Mouse (Mus musculus) left cerebral cortex, adult 2 months (tissue): ENCODE measurements around the gene Fibin. TPM values are rescaled to one million over a fixed set of nuclear protein-coding genes. Genes with fewer than 3 reads are reported as not detected.

ENCODE experiments used
- DNase-seq, 2 experiments: peaks; one replicate each; pipeline ENCODE4 v3.0.0; 2021 to 2022; ENCODE audit warnings: low spot score in 2 of 2, mixed read lengths in 1 of 2; ENCODE audit errors: extremely low spot score in 1 of 2
- H3K27ac ChIP-seq: fragments of 200-600 bp; 2 replicates; pipeline ENCODE4 v1.8.1; 2022
- H3K4me3 ChIP-seq: fragments of 200-600 bp; 2 replicates; pipeline ENCODE4 v1.8.1; 2022
- CTCF ChIP-seq: fragments of 200-600 bp; IDR thresholded peaks from 2 replicates; pipeline ENCODE4 v1.8.1; 2022; ENCODE audit warnings: antibody characterized with exemption, mild to moderate bottlenecking, moderate library complexity
- intact Hi-C: fragments of 180-260 bp; cut with DNase I; formaldehyde crosslinking; loops from one replicate; pipeline ENCODE4 v1.15.1; 2025
- long read RNA-seq, 2 experiments: library from polyadenylated mRNA; stranded (forward); transcript quantifications; one replicate each; pipeline ENCODE4 v2.0.0; 2021; ENCODE audit warnings: borderline mapping rate in 2 of 2
- total RNA-seq, 2 experiments: library from RNA; stranded (reverse); gene quantifications; 2 replicates each; pipeline ENCODE4 v1.2.3; 2021

Gene Fibin
- total RNA-seq = 1 to 10 TPM; 3.8 to 4.4 TPM
- long read RNA-seq, experiment 1, transcript Fibin-201 (1 exons, 2,267 nt) = major isoform, 5 of 5 reads
- long read RNA-seq, experiment 1, partial matches to known transcripts = 0 of 5 reads
- long read RNA-seq, experiment 1, other reads (novel, unspliced or antisense) = 0 of 5 reads
- long read RNA-seq, experiment 2, partial matches to known transcripts = 0 of 2 reads
- long read RNA-seq, experiment 2, other reads (novel, unspliced or antisense) = 1 of 2 reads

DNA sequence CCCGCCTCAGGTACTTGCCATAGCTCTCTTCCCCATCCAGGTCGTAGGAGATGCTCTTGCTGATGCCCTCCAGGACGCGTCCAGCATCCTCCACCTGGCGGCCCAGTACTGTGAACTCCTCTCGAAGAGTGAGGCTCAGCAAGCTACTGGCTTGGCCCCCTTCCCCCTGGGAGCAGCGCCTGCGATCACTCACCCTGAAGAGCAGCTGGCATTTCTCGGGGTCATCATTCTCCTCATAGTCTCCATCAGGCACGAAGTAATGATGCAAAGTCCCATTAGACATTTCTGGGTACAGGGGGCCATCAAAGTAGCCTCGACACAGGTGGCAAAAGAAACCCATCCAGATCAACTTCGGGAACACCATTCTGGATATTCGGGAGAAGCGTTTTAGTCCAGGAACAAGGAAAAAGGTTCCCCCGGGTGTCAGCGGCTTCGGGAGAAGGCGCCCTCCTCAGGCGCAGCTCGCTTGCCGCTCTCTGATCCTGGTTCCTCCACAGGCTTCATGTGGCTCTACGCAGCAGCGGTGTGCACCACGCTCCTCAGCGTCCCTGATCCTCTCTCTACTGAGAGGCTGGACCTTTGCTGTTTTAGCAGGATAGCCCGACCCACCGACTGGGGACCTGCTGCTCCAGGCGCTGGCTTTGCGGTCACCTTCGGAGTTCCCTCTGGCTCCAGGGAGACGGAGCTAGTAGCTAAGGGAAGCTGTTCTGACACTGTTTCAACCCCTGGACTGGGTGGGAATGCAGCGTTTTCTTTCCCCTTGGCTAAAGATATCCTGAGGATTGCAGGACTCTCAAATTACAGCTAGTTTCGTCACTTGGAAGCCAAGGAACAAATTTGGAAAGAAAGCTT is at the start of gene Fibin:
Gene Fibin (minus strand): TSS at position 752 of the 852 bp plus-strand sequence.
- intact Hi-C loops = loop anchor here (10.0 kb wide), 1 partner anchor 448 kb away; the partner anchor contains the start of gene Lgr4
- peak within 1 kb of the TSS; percentile 48 for H3K4me3 ChIP-seq
- H3K27ac ChIP-seq = peak within 1 kb of the TSS; percentile 50
- TF ChIP-seq CTCF = peak; percentile 45
- peak; percentile 43 to 50 for DNase-seq

DNA sequence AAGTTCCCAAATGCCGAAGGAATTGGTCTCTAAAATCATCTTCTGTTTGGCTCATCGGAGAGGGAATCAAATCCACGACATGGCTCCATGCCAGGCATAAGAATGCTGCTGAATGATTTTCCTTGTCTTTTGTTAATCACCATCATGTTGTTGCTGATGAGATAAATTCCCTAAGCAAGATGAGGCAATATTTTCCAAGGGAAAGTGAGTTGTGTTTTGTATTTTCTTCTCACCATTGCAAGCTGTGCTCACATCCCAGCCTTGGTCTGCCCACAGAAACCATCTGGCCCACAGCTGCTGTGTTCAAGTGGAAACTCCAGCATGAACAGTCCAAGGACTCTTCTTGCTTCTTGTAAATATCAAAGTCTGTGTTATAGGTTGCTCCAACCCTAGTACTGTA is 48.4 kb upstream of the Fibin start:
- H3K27ac ChIP-seq = no peak overlapping the region
- intact Hi-C loops = no loop called here

GRCm38 (mm10) chr2:110408757-110409156 is 45.8 kb upstream of the Fibin start:
- Histone ChIP-seq H3K27ac (no peak overlapping the region), H3K4me3 (no peak overlapping the region)
- no peak for DNase-seq
- intact Hi-C loops = no loop called here
- TF ChIP-seq CTCF = no peak

More for the DNA sequence above, 48.4 kb upstream of the Fibin start:
- no peak for TF ChIP-seq CTCF
- DNase-seq = peak; percentile 17 to 33
- no peak overlapping the region for H3K4me3 ChIP-seq

GRCm38 (mm10) chr2:110392714-110393336 is 29.8 kb upstream of the Fibin start:
- TF ChIP-seq CTCF = no peak
- no peak for DNase-seq
- H3K27ac ChIP-seq = no peak overlapping the region
- no peak overlapping the region for H3K4me3 ChIP-seq
- intact Hi-C loops = no loop called here

GRCm38 (mm10) chr2:110390736-110391409 is 27.9 kb upstream of the Fibin start:
- intact Hi-C loops = no loop called here
- no peak overlapping the region for H3K4me3 ChIP-seq
- DNase-seq = no peak
- TF ChIP-seq CTCF = no peak
- H3K27ac ChIP-seq = no peak overlapping the region

DNA sequence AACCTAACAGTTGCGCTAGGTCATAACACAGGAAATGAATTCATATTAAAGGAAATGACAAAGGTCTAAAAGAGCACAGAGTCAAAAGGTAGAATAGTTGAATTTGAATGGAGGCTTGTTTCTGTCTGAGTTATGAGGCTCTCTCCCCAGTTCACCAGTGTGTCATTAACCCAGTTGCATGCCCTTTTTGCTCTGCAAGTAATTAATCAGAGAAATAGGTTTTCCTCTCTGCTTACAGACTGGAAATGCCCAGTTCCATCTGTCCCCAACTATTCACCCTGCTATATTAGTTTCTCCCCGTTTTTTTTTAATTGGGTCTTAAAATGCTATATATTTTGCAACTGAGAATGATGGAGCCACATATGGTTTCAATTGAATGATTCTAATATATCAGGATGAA is 16.8 kb upstream of the Fibin start:
- Histone ChIP-seq H3K27ac (no peak overlapping the region), H3K4me3 (no peak overlapping the region)
- intact Hi-C loops = no loop called here
- TF ChIP-seq CTCF = no peak
- no peak for DNase-seq

GRCm38 (mm10) chr2:110376660-110377059 is 13.7 kb upstream of the Fibin start:
- intact Hi-C loops = no loop called here
- no peak for TF ChIP-seq CTCF
- H3K4me3 ChIP-seq = no peak overlapping the region
- no peak for DNase-seq
- no peak overlapping the region for H3K27ac ChIP-seq

- no peak for DNase-seq
- intact Hi-C loops = no loop called here
- no peak for TF ChIP-seq CTCF
- H3K4me3 ChIP-seq = no peak overlapping the region
- no peak overlapping the region for H3K27ac ChIP-seq
Observed at GRCm38 (mm10) chr2:110375475-110375874, 12.5 kb upstream of the Fibin start.

- no peak for DNase-seq
- no peak for TF ChIP-seq CTCF
- H3K4me3 ChIP-seq = no peak overlapping the region
- intact Hi-C loops = no loop called here
- no peak overlapping the region for H3K27ac ChIP-seq
Observed at GRCm38 (mm10) chr2:110373186-110373585, 10.2 kb upstream of the Fibin start.

- H3K27ac ChIP-seq = no peak overlapping the region
Observed at GRCm38 (mm10) chr2:110367382-110367887, 4.5 kb upstream of the Fibin start.

DNA sequence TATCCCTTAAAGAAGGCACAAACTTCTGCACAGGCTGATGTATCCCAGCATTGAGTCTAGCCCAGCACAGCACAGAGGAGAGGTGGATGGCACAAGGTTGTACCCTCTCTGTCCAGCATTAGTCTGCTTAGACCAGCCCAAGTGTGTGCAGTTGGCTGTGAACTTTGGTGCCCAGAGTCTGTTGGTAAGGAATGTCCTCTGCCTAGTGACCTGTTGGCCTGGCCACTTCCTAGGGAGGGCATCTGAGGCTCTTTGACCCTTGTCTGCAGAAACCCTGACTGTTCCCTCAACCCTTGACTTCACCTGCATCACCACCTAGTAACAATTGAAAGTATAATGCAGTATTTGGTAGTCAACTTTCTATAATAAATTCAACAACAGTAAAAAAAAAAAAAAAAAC is 2.4 kb upstream of the Fibin start:
- Histone ChIP-seq H3K27ac (no peak overlapping the region), H3K4me3 (no peak overlapping the region)
- DNase-seq = no peak
- TF ChIP-seq CTCF = no peak
- intact Hi-C loops = loop anchor here (10.0 kb wide), 1 partner anchor 451 kb away; the partner anchor contains the start of gene Lgr4

More at GRCm38 (mm10) chr2:110367382-110367887, 4.5 kb upstream of the Fibin start:
- TF ChIP-seq CTCF = no peak
- no peak for DNase-seq
- H3K4me3 ChIP-seq = no peak overlapping the region
- intact Hi-C loops = loop anchor here (10.0 kb wide), 1 partner anchor 453 kb away; the partner anchor contains the start of gene Lgr4
